Mouse (Mus musculus) cerebellum, adult 2 months (tissue): ENCODE measurements around the gene Igdcc3. TPM values are rescaled to one million over a fixed set of nuclear protein-coding genes. Genes with fewer than 3 reads are reported as not detected.
A peak's percentile ranks its signal among the peaks of the same experiment; 100 is the strongest.
"Not testable (repeated sequence)": the region's sequence is repeated elsewhere in the genome, so short reads cannot be mapped to it uniquely, and the experiment has no call there.

Experiments
- DNase-seq, 2 experiments: peaks; one replicate each; pipeline ENCODE4 v3.0.0; 2021
- H3K27ac ChIP-seq: fragments of 200-500 bp; 2 replicates; pipeline ENCODE4 v1.5.1; 2012; ENCODE audit warnings: low read length, control low read depth, inconsistent platforms; ENCODE audit not compliant: insufficient read depth
- H3K27me3 ChIP-seq: fragments of 200-500 bp; 2 replicates; pipeline ENCODE4 v1.6.1; 2012; ENCODE audit warnings: inconsistent platforms, mild to moderate bottlenecking, low read length, moderate library complexity; ENCODE audit not compliant: control insufficient read depth, insufficient read depth
- H3K4me1 ChIP-seq: fragments of 200-500 bp; 2 replicates; pipeline ENCODE4 v1.6.1; 2011; ENCODE audit warnings: low read length; ENCODE audit not compliant: control insufficient read depth, insufficient read depth
- H3K4me3 ChIP-seq: fragments of 200-500 bp; replicated peaks from 2 replicates; pipeline ENCODE3; 2011; ENCODE audit warnings: mild to moderate bottlenecking, low read depth, low read length, control low read depth; ENCODE audit not compliant: insufficient read depth
- CTCF ChIP-seq: fragments of 200-500 bp; IDR thresholded peaks from 2 replicates; pipeline ENCODE4 v1.5.1; 2011; ENCODE audit warnings: low read depth, mild to moderate bottlenecking, control low read depth, low read length, moderate library complexity, borderline replicate concordance; ENCODE audit not compliant: insufficient read depth
- POLR2A ChIP-seq: fragments of 200-500 bp; IDR thresholded peaks from 2 replicates; pipeline ENCODE4 v1.6.1; 2011; ENCODE audit warnings: low read length, control low read depth, borderline replicate concordance; ENCODE audit not compliant: insufficient read depth
- WGBS: fragments of 180-500 bp; shearing (Covaris S2); methylation state at CpG from one replicate; pipeline ENCODE4 v1.1.7; 2018; 5-methylcytosine and 5-hydroxymethylcytosine counted together
- polyA plus RNA-seq: library from polyadenylated mRNA; depleted of rRNA; stranded (reverse); fragments of >200 nt; gene quantifications from 2 replicates; pipeline ENCODE4 v1.2.3, GENCODE M21; 2012

Gene Igdcc3
- polyA plus RNA-seq, 1 experiment, result 1.8 TPM

GRCm38 (mm10) chr9:65215494-65216126 is 74.6 kb downstream of the Igdcc3 start:
- TF ChIP-seq CTCF, result no peak
- TF ChIP-seq POLR2A, result no peak
- Histone ChIP-seq H3K4me3 (peak overlapping the region; percentile 79), H3K27ac (peak overlapping the region; percentile 90), H3K4me1 (no peaks in the 10 kb centered on the region), H3K27me3 (no peaks in the 10 kb centered on the region)
- WGBS, result 12% methylated on average over 31 of the region's 31 CpGs
- no peak for DNase-seq

- TF ChIP-seq CTCF (no peak), POLR2A (no peak)
- Histone ChIP-seq H3K27me3 (no peaks in the 10 kb centered on the region), H3K4me3 (no peak overlapping the region), H3K4me1 (no peaks in the 10 kb centered on the region), H3K27ac (no peak overlapping the region)
- no peak for DNase-seq
- WGBS, result 78% methylated on average over 8 of the region's 8 CpGs
Measured at GRCm38 (mm10) chr9:65216972-65217371, 76.0 kb downstream of the Igdcc3 start.

- no peaks in the 10 kb centered on the region for H3K4me1 ChIP-seq
- H3K27me3 ChIP-seq, result no peaks in the 10 kb centered on the region
- H3K27ac ChIP-seq, result no peak overlapping the region
- no peak for DNase-seq
- H3K4me3 ChIP-seq, result no peak overlapping the region
- TF ChIP-seq CTCF, result no peak
- TF ChIP-seq POLR2A, result no peak
- 81% methylated on average over 6 of the region's 6 CpGs for WGBS
Measured at GRCm38 (mm10) chr9:65217661-65218060, 76.7 kb downstream of the Igdcc3 start.

- TF ChIP-seq CTCF (no peak), POLR2A (no peak)
- H3K4me1 ChIP-seq, result no peaks in the 10 kb centered on the region
- H3K27me3 ChIP-seq, result no peaks in the 10 kb centered on the region
- 78% methylated on average over 1 of the region's 1 CpGs for WGBS
- no peak overlapping the region for H3K4me3 ChIP-seq
- DNase-seq, result no peak
- H3K27ac ChIP-seq, result no peak overlapping the region
Measured at GRCm38 (mm10) chr9:65218916-65219315, 77.9 kb downstream of the Igdcc3 start.

GRCm38 (mm10) chr9:65220398-65220797 is 79.4 kb downstream of the Igdcc3 start:
- H3K27ac ChIP-seq, result not testable (repeated sequence)
- WGBS, result 49% methylated on average over 3 of the region's 3 CpGs

GRCm38 (mm10) chr9:65223927-65224326 is 82.9 kb downstream of the Igdcc3 start:
- 72% methylated on average over 6 of the region's 6 CpGs for WGBS
- Histone ChIP-seq H3K27ac (no peak overlapping the region), H3K4me1 (no peaks in the 10 kb centered on the region), H3K27me3 (no peaks in the 10 kb centered on the region), H3K4me3 (no peak overlapping the region)
- TF ChIP-seq CTCF (no peak), POLR2A (no peak)
- DNase-seq, result no peak

More at GRCm38 (mm10) chr9:65220398-65220797, 79.4 kb downstream of the Igdcc3 start:
- H3K4me3 ChIP-seq, H3K4me1 ChIP-seq, H3K27me3 ChIP-seq, DNase-seq: not testable (repeated sequence)

- no peak for TF ChIP-seq POLR2A
- TF ChIP-seq CTCF, result peak; percentile 28; the same call in 1 of the 2 replicates
- H3K4me3 ChIP-seq, result no peak overlapping the region
- H3K4me1 ChIP-seq, result no peaks in the 10 kb centered on the region
- H3K27ac ChIP-seq, result no peak overlapping the region
- peak in 1 of 2 experiments; percentile 21 for DNase-seq
- no peaks in the 10 kb centered on the region for H3K27me3 ChIP-seq
- 33% methylated on average over 4 of the region's 4 CpGs for WGBS
Measured at GRCm38 (mm10) chr9:65225795-65226194, 84.8 kb downstream of the Igdcc3 start.

GRCm38 (mm10) chr9:65230250-65230649 is 89.3 kb downstream of the Igdcc3 start:
- H3K4me3 ChIP-seq, result no peak overlapping the region
- no peak for DNase-seq
- H3K27ac ChIP-seq, result no peak overlapping the region
- TF ChIP-seq POLR2A, result no peak
- TF ChIP-seq CTCF, result no peak
- no peaks in the 10 kb centered on the region for H3K27me3 ChIP-seq
- no peaks in the 10 kb centered on the region for H3K4me1 ChIP-seq
- 78% methylated on average over 6 of the region's 6 CpGs for WGBS
